Mouse (Mus musculus) kidney, adult 8-10 months (tissue): ENCODE results near the gene Klk12.

ENCODE experiments used
- DNase-seq, 2 experiments: peaks; one replicate each; pipeline ENCODE4 v3.0.0; 2022

Klk12 gene

DNA sequence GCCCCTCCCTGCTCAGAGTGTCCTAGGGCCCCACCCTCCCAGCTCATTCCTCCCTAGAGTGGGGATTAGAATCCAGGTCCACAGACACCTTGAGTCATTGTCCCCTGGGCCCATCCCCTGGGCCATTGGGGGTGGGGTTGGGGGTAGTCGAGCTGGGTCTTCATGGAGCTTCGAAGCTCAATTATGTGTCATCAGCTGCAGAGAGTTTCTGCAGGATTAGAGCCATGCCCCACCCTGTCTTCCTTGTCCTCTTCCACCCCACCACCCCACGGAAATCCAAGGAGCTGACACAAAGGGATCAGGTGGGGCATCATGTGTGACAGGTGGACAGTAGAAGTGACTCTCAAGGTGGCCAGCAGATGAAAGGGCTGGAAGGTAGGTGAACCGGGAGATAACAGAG is at the start of gene Klk12:
Klk12 (plus strand) TSS at position 301 of the 400 bp plus-strand sequence.
- no peak for DNase-seq

DNA sequence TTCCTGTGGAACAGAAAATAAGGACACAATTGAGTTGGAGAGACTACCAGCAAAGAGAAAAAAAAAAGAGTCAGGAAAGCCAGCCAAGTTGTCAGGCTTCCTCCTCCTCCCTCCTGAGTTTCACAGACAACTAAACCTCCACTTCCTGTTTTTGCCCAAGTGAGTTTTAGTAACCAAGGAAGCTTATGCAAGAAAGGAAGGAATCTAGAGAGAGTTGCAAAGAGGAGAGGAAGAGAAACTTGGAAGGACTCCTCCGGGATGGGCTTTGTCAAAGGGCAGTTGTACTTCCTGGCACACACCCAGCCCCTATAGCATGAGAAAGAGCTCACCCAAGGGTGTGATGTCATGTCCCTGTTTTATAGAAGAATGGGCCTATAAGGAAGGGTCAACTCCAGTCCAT is 20.9 kb upstream of the Klk12 start:
- peak; percentile 5 to 8 for DNase-seq

DNA sequence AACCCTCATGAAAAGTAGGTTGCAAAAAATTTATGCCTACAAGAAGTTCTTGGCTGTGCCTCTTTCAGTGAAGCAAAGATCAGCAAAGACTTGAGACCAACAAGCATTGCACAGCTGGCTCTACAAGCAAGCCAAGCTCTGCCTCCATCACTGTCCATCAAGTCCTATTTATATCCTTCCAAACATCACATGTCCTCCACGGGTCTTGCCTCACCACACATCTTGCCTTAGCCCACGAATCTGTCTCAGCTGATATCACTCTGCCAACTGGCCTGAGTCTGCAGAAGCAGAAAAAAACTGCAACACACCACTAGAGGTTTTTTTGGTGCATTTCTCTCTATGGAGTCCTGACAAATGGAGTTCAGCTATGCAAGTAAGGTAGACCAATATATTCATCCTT is 15.9 kb upstream of the Klk12 start:
- no peak for DNase-seq

DNA sequence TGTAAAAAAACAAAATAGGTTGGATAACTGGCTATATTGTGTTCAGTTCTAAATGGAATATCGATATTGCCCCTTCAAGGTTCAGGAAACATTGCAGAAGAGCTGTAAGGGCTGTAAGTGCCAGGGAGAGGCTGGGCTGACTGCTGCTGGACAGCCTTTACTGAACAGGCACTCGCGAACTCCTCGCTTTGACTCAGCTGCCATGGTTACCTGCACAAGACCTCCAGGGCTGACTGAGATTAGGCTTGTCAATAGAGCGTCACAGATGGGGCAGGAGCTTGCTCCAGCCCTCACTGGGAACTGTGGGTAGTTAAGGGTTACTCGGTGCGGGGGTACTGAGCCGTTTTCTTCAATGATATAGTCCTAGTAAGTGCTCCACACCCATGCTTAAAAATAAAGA is 2.2 kb upstream of the Klk12 start:
- no peak for DNase-seq

DNA sequence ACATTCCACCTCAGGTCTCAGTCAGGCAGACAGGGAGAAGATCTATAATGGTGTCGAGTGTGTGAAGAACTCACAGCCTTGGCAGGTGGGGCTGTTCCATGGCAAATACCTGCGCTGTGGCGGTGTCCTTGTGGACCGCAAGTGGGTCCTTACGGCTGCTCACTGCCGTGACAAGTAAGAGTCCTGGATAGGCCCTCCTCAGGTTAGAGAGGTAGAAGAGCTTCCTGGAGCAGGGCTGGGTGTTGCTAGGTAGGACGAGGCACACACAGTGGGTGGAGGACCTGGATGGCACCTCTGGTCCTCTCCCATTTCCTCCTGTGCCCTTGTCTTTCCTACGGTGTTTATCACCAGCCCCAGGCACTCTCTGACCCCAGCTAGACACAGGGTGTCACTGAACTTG is 939 bp downstream of the Klk12 start:
- no peak for DNase-seq

DNA sequence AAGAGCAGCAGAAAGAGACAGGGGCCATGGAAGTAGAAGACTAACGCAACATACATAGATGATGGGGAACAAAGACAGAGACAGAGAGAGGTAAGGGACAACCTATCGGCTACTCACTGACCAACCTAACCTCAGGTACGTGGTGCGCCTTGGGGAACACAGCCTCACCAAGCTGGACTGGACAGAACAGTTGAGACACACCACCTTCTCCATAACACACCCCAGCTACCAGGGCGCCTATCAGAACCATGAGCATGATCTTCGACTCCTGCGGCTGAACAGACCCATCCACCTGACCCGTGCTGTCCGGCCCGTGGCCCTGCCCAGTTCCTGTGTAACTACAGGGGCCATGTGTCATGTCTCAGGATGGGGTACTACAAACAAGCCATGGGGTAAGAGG is 2.0 kb downstream of the Klk12 start:
- DNase-seq, result no peak

DNA sequence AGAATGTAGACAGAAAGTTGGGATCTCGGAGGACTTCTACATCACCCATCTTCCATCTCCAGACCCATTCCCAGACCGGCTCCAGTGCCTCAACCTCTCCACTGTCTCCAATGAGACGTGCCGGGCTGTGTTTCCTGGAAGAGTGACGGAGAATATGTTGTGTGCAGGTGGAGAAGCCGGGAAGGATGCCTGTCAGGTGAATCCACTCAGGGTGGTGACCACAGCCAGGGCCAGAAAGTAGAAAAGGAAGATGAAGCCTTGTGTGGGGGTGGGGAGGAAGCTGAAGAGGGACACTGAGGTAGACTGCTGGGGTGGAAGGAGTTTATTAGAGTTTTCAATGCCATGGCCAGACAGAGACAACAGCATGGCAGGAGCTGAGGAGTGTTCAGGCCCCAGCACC is 3.2 kb downstream of the Klk12 start:
- DNase-seq, result no peak

DNA sequence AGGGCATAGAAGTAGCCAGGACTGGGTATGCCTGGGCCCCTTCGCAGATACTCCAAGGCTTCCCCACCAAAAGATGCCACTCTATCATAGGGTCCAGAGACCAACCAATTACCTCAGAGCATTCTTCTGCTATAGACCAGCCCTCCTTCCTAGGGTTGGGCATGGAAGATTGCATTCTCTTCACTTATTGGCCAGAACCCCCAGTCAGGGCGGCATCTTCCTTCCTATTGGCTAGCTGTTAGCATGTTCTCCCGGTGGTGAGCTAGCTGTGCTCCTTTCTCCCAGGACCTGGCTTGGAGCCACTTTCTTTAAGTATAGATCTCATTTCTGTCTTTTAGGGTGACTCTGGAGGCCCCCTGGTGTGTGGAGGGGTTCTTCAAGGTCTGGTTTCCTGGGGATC is 4.2 kb downstream of the Klk12 start:
- DNase-seq, result no peak

DNA sequence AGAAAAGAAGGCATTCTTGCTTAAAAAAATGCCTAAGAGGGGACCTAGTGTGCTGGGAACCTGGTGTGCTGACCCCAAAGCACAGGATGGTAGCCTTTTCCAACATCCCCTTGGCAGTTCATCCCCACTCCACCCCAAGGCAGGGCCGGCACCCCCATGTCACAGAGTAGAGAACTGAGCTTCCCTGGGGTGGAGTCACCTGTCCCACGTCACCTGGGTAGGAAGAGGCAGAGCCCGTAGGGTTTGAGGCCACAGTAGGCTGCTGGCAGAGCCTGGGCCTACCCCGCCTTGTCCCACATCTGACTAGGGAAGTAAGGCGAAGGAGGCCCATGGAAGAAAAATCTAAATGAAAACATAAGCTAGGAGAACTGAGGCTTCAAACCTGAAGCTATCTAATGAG is 5.7 kb downstream of the Klk12 start, which contains the start of gene Klk11:
Klk11 (plus strand) TSS at position 241 of the 400 bp plus-strand sequence.
- DNase-seq, result no peak

DNA sequence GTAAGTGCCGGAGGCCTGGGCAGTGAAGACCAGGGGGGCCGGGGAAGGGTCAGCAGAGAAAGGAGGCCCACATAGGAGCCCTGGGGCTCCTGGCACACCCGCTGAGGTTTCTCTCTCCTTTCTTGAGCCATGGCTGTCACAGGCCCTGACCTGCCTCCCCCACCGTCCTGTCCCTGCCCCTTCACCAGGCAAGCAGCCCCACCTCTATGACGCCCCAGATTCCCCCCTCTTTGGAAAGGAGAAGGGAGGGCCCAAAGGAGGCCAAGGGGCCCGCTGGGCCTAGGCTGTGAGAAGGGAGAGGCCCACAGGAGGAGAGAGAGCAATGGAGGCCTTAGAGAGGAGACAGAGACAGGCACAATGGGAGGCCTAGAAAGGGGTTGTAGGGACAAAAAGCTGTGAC is 6.1 kb downstream of the Klk12 start:
- no peak for DNase-seq

DNA sequence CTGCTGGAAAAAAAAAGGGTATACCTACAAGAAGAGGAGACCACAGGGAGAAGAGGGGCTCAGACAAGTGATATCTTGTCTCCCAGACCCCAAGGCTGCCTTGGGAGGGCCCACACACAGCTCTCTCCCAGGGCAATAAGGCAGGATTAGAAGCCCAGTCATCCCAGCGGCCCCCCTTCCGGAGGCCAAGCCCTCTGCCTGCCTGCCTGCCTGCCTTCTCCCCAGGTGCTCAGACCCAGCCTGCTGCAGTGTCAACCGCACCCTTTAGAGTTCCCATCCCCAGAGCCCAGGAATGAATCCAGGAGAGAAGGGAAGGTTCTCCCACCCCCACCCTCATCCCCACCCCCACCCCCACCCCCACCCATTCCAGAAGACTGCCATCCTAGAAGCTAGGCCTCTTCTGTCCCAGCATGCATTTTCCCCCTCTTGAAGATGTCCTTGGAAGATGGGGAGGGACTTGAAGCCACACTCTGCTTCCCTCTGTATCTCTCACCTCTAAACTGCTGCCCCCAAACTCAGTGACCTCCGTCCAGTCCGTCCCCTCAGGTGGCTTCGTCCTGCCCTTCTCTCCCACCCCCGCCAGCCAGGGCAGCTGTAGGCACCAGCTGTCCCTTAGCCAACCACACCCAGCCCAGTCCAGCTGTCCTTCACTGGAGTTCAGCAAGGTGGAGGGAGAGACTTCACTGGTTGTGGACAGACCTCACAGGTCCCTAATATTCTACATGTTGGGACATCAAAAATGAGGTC is 6.8 kb downstream of the Klk12 start:
- no peak for DNase-seq

DNA sequence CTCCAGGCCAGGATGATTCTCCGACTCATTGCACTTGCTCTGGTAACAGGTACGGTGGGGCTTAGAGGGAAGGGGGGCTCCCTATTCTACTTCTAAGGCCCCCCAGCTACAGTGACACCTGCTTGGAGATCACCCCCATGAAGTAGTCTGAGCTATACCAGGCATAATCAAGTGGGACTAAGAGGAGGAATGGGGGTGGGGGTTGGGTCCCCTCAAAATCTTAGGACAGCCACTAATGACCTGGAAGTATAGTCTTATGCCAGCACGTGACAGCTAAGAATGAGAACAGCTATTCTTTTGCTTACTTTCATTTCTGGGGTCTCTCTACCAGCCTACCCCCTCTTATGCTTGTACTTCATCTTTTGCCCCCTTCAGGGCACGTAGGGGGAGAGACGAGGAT is 7.8 kb downstream of the Klk12 start:
- DNase-seq, result no peak

DNA sequence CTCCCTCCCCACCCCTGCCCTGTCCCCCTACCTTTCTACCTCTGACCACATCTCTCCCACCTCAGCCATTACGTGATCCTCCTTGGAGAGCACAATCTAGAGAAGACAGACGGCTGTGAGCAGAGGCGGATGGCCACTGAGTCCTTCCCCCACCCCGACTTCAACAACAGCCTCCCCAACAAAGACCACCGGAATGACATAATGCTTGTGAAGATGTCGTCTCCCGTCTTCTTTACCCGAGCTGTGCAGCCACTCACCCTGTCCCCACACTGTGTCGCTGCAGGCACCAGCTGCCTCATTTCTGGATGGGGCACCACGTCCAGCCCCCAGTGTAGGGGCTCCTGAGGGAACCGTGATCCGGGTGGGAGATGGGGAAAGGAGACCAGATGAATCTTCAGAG is 8.7 kb downstream of the Klk12 start:
- DNase-seq, result no peak

DNA sequence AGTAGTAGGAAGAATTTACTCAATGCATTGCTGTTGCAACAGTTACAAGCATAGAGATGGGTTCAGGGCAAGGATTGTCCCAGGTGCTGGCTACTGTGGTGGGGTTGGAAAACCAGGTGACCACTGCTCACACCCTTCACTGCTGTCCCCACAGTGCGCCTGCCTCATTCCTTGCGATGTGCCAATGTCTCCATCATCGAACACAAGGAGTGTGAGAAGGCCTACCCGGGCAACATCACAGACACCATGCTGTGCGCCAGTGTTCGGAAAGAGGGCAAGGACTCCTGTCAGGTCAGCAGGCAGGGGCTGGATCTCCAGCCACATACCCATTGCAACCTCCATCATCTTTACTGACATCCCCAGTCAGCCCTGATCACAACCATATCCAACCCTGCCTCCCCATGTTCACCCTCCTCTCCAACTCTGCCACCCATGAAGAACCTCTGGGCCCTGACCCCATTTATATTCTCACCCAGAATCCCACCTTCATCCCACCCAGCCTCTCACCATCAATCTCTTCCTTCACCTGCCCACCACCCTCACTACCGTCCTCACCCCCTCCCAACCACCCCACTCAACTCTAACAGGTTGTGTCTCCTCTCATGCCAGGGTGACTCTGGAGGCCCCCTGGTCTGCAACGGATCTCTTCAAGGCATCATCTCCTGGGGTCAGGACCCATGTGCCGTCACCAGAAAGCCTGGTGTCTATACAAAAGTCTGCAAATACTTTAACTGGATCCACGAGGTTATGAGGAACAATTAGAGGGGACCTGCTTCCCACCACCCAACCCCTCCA is 9.7 kb downstream of the Klk12 start:
- DNase-seq, result no peak

DNA sequence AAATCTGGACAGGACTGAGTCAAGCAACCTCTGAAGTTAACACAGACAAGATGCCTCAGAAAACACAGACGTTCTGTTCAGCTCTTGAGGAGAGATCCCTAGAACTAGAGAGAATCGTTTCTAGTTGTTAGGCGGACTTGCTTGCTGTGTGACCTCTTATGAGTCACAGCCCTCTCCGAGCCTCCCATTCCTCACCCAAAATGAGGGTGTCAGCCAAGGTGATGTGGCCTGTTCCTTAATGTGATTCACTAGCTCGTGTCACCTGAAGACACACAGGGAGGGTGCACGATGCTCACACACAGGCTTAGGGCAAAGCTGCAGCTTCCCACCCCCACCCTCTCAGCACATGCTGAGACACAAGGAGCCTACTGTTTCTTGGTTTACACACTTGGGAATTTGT is 11.5 kb downstream of the Klk12 start:
- DNase-seq, result no peak

DNA sequence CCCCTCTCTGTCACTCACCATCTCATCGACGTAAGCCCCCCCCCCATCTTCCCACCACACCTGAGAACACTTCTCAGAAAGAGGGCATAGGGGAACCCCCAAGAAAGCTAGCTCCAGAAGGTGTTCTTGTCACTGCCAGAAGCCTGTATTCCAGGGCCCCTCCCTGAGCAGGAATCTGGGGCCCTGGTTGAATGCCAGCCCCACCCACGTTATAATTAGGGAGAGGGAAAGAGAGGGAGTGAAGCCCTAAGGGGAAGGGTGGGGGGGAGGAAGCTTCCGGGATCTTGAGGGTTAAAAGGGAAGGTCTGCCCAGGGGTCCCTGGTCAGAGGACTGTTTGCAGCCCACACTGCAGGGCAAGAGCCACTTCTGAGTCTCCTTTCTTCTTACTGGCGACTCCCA is 12.0 kb downstream of the Klk12 start, which contains the start of gene Klk10:
Klk10 (plus strand) TSS at position 290 of the 400 bp plus-strand sequence.
- no peak for DNase-seq

DNA sequence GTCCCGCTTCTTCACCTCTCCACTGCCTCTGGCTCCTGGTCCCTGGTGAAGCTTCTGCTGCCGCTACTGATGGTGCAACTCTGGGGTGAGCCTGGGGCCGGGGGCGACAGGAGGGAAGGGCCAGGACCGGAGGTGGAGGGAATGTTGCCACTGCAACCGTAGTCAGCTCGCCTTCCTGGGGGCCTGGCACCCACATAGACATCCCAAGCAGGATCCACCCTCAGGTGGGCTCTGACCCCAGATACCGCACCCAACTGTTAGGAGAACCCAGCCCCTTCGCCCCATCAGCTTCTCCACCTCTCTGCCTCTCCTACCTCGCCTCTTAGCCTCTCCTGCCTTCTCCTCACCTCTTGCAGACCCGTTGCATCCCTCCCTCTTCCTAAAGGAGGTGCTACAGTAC is 12.8 kb downstream of the Klk12 start:
- DNase-seq, result no peak

DNA sequence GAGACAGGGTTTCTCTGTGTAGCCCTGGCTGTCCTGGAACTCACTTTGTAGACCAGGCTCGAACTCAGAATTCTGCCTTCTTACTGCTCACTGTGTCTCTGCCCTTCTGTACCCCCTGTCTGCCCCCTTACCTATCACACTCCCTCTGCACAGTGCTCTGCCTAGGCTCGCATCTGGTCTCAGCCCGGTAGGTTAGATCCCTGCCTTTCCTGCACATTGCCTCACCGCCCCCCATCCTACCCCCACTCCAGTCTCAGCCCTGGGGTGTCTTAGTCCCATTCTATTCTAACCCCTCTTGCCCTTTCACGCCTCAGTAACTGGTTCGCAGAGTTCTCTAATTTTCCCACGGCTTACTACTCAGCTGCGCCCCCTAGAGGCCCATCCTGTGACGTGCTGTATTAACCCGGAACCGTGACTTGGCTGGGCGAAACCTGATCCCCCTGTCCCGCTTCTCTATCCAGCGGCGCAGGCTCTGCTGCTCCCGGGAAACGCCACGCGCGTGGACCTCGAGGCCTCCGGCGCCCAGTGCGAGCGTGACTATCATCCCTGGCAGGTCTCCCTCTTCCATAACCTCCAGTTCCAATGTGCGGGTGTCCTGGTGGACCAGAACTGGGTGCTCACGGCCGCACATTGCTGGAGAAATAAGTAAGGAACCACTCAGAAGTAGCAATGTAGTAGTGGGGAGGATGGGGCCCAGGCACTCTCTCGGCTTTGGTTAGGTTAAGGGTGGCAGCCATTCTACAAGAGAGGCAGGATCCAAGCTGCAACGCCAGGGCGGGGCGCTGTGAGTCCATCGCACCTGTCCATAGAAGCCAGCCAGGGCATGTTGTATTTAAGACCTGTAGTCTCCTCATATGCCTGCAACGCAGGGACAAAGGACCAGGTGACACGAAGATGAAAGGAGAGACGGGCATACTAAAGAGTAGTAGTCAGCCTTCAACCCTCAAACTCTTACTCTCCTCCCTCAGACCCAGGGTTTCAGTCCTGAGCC is 13.9 kb downstream of the Klk12 start:
- peak; percentile 55 to 80 for DNase-seq

DNA sequence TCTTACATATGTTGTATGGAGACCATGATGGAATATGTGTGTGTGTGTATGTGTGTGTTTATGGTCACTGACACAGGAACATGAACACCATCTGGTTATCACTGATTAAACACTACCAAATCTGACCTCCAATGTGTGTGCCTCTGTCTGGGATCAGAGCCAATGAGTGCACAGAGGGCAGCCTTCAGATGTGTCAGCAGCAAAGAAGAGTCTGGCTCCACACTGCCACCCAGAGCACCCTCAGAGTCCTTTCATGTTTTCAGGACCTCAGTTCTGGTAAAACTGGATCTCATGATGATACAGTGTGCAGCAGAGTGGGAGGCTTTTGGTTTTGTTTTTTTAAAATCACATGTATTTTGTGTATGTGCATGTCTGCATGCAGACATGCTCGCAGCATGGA is 16.6 kb downstream of the Klk12 start:
- DNase-seq, result peak in 1 of 2 experiments; percentile 17

DNA sequence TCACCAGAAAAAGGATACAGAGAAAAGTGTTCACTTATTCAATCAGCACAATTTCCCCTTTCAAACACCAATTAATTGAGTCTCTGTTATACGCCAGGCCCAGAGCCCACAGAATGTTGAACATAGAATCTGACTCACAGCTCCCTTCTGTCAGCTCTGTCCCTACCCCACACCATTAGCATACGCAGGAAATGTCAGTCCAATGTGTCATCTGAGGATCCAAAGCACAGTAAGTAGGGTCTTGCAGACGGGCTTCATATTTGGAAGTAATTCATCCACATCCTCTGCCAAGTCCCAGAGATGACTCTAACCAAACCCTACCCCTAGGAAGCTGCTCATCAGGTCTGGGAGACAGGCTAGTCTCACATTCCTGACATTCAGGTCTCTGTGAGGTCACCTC is 19.4 kb downstream of the Klk12 start:
- DNase-seq, result no peak

DNA sequence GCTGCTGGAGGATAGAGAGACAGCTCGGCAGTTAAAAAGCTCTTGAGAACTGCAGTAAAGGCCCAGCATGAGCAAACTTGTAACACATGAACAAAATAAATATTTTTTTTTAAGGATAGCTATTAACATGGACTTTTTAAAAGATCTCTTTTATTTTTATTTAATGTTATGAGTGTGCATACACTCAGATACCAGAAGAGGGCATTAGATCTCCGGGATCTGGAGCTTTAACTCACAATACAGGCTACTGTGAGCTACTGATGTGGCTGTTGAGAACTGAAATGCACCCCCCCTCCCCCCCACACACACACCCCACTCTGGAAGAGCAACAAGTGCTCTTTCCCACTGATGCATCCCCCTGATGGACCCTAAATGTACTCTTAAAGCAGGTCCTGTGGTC is 20.6 kb downstream of the Klk12 start:
- DNase-seq, result no peak

DNA sequence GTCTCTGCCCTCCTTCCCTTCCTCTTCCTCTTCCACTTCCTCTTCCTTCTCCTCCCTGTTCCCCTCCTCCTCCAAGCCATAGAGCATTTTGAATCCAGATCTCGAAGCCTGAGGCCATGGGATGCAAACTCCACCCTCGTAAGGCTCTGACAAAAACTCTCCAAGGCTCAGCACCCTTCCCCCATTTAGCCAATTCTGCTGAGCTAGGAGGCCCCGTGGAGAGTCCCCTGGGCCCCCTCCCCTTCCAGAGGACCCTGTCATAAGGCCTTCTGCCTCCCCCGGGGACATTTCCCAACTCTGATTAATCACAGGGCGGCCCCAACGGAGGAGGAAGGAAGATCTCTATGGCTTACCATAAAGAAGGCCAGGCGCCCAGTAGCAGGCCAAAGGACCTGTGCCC is 22.9 kb downstream of the Klk12 start, which contains the start of gene Klk9:
Klk9 (plus strand) TSS at position 301 of the 400 bp plus-strand sequence.
- no peak for DNase-seq

DNA sequence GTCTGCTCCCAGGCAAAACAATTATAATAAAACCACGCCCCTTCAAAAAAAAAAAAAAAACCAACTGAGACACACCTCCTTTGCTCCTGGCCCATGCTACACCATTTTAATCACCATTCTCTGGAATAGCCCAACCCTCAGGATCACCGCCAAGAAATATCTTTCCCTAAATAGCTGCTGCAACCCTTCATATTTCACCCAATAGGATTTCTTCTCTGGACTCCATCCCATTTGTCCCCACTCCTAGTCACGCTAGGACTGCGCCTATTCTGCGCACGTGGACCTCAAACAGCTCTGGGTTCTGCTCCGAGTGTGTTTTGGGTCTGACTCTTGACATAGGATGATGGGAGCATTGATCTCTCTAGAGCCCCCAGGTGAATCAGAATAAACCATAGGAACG is 27.7 kb downstream of the Klk12 start:
- DNase-seq, result no peak
